Mouse (Mus musculus) liver, postnatal 0 days (tissue): Measurements from ENCODE around the gene Klhl10. TPM values are rescaled to one million over a fixed set of nuclear protein-coding genes. Genes with fewer than 3 reads are reported as not detected.

Experiments used
- ATAC-seq: fragments of 200-750 bp; cut with Nextera tagmentation; 2 replicates; pipeline ENCODE4 v1.8.0; 2017; ENCODE audit warnings: mild to moderate bottlenecking, moderate library complexity
- DNase-seq: peaks from one replicate; pipeline ENCODE4 v3.0.0-alpha.2; 2016
- H3K27ac ChIP-seq: fragments of 300-500 bp; sonication (generic); 2 replicates; pipeline ENCODE4 v1.5.1; 2014; ENCODE audit warnings: antibody characterized with exemption, moderate library complexity, mild to moderate bottlenecking, low read depth
- H3K27me3 ChIP-seq: fragments of 300-500 bp; sonication (generic); 2 replicates; pipeline ENCODE4 v1.6.1; 2014; ENCODE audit warnings: low read length, control low read depth, mixed read lengths; ENCODE audit not compliant: insufficient read depth
- H3K36me3 ChIP-seq: fragments of 300-500 bp; sonication (generic); replicated peaks from 2 replicates; pipeline ENCODE4 v1.6.1; 2014; ENCODE audit warnings: mild to moderate bottlenecking, control low read depth, low read length, moderate library complexity, mixed read lengths; ENCODE audit not compliant: insufficient read depth
- H3K4me1 ChIP-seq: fragments of 300-500 bp; sonication (generic); 2 replicates; pipeline ENCODE4 v1.6.1; 2014; ENCODE audit warnings: antibody characterized with exemption, mild to moderate bottlenecking, control low read depth; ENCODE audit not compliant: insufficient read depth
- H3K4me2 ChIP-seq: fragments of 300-500 bp; sonication (generic); 2 replicates; pipeline ENCODE4 v1.6.1; 2014; ENCODE audit warnings: low read depth, mild to moderate bottlenecking, low read length, moderate library complexity, mixed read lengths
- H3K4me3 ChIP-seq: fragments of 300-500 bp; sonication (generic); 2 replicates; pipeline ENCODE4 v1.5.1; 2014; ENCODE audit warnings: low read depth, low read length
- H3K9ac ChIP-seq: fragments of 300-500 bp; sonication (generic); replicated peaks from 2 replicates; pipeline ENCODE4 v1.6.1; 2014; ENCODE audit warnings: mild to moderate bottlenecking, moderate library complexity
- H3K9me3 ChIP-seq: fragments of 300-500 bp; sonication (generic); 2 replicates; pipeline ENCODE4 v1.6.1; 2016; ENCODE audit warnings: mild to moderate bottlenecking, control low read depth, low read length, mixed read lengths
- CTCF ChIP-seq: sonication (generic); IDR thresholded peaks from 2 replicates; pipeline ENCODE4 v1.5.1; 2016; ENCODE audit warnings: antibody characterized with exemption, low read depth
- EP300 ChIP-seq: IDR thresholded peaks from 2 replicates; pipeline ENCODE4 v1.6.1; 2016; ENCODE audit warnings: antibody characterized with exemption, low read depth, mild to moderate bottlenecking
- WGBS: fragments of 180-500 bp; shearing (Covaris S2); extraction: QIAGEN DNeasy Blood & Tissue Kit; methylation state at CpG from one replicate; pipeline ENCODE4 v1.1.7; 2014; ENCODE audit not compliant: insufficient replicate concordance; 5-methylcytosine and 5-hydroxymethylcytosine counted together
- polyA plus RNA-seq: library from polyadenylated mRNA; unstranded; fragments of >200 nt; fragmentation: Nextera tagmentation; extraction: Ambion mirVana; gene quantifications from 2 replicates; pipeline ENCODE4 v1.2.1, GENCODE M21; 2015

Klhl10 gene
- polyA plus RNA-seq, 1 experiment from 2014 or later, result 0.07 TPM

DNA sequence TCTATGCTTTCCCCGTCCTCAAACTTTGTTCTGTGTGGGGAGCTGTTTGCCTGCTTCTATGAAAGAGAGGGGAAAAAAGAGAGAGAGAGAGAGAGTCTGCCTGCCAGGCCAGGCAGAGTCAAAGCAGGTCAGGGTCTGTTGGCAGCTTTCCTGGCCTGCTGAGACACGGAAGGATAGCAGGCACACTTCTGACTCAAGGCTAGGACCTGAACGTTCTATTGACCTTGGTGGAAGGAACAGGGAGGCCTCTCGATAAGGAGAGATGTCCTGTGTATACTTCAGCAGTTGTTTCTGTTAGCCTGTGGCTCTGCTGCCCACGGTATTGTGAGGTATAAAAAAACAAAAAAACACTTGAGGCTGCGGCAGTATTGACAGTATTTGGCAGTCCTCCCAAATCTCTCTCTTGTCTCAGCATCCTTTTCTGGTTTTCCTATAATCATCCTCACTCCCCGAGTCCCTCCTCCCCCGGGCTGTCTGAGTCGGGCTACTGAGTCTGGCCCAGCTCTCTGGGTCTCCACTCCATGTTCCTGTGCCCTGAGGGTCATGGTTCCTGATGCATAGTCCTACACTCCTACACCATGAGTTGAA is 13.0 kb upstream of the Klhl10 start:
- H3K4me1 ChIP-seq, result no peaks in the 10 kb centered on the region
- no peak for TF ChIP-seq EP300
- TF ChIP-seq CTCF, result no peak
- 75% methylated on average over 9 of the region's 9 CpGs for WGBS
- no peak overlapping the region for H3K4me3 ChIP-seq
- no peaks in the 10 kb centered on the region for H3K9me3 ChIP-seq
- no peak overlapping the region for H3K4me2 ChIP-seq
- no peak overlapping the region for H3K27ac ChIP-seq
- ATAC-seq, result no peak
- DNase-seq, result no peak
- H3K27me3 ChIP-seq, result no peaks in the 10 kb centered on the region
- no peak overlapping the region for H3K9ac ChIP-seq
- H3K36me3 ChIP-seq, result no peaks in the 10 kb centered on the region

DNA sequence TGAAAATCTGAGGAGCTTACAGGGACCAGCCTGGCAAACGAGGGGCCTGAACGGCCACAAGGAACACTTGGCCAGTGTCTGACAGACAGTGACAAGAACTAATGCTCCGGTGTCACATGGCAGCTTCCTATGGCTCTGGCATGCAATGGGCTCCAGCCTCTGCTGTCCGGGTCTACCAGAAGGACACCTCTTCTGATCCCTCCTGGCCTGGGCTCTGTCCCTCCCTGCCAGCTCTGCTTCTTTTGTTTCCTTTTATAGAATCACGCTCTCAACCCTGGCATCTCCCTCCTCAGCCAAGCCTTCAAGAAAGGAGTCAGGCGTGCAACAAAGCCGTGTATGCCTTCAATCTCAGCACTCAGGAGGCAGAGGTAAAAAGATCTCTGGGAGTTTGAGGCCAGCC is 11.7 kb upstream of the Klhl10 start:
- Histone ChIP-seq H3K27ac (no peak overlapping the region), H3K9ac (no peak overlapping the region), H3K4me2 (no peak overlapping the region), H3K9me3 (no peaks in the 10 kb centered on the region), H3K36me3 (no peaks in the 10 kb centered on the region), H3K4me1 (no peaks in the 10 kb centered on the region), H3K4me3 (no peak overlapping the region), H3K27me3 (no peaks in the 10 kb centered on the region)
- DNase-seq, result no peak
- no peak for TF ChIP-seq EP300
- TF ChIP-seq CTCF, result no peak
- 81% methylated on average over 7 of the region's 7 CpGs for WGBS
- ATAC-seq, result no peak

DNA sequence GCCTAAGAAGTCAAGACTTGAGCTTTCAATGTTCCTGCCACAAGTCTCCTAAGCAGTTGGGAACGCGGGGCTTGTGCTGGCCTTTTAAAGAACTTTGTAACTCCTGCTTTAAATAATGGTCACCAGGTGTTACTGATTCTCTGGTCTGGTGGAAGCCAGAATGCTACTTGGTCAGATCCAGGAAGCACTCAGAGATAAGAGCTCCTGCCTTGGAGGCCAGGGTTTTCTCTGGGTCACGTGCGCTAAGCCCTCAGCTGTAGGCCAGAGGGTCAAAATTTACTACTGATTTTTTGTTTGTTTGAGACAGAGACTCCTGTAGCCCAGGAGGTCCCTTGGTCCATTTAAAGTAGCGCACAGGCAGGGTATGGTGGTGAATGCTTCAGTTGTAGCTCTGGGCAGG is 9.7 kb upstream of the Klhl10 start:
- no peak overlapping the region for H3K4me3 ChIP-seq
- no peak overlapping the region for H3K9ac ChIP-seq
- H3K36me3 ChIP-seq, result no peaks in the 10 kb centered on the region
- ATAC-seq, result no peak
- H3K27ac ChIP-seq, result no peak overlapping the region
- TF ChIP-seq EP300, result no peak
- no peak for TF ChIP-seq CTCF
- no peaks in the 10 kb centered on the region for H3K4me1 ChIP-seq
- H3K27me3 ChIP-seq, result no peaks in the 10 kb centered on the region
- no peak overlapping the region for H3K4me2 ChIP-seq
- DNase-seq, result no peak
- H3K9me3 ChIP-seq, result no peaks in the 10 kb centered on the region
- WGBS, result 78% methylated on average over 5 of the region's 5 CpGs

DNA sequence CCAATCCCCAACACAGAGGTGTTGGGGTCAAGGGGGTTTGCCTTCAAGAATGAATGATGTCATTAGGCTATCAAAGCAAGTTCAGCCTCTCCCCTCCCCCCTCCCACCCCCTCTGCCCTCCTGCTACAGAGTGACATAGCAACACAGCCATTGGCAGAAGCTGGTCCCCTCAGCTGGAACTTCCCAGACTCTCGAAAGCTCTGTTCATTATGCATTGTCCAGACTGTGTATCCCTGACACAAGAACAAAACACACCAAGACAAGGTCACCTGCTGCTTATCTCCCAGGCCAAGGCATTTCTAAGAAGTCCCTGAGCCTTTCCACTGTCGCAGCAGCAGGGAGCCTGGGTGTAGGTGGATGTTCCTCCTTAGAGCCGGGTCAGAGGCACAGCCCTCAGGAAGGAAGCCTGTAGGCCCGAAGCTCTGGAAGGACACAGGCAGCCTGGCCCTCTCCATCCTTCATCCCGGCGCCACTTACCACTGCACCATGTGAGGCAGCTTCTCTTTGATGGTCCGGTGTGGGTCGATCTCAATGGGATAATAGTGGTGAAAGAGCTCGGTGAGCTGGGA is 6.0 kb upstream of the Klhl10 start:
- Histone ChIP-seq H3K4me3 (no peak overlapping the region), H3K4me1 (peaks cover 9% of the 10 kb centered on the region), H3K9me3 (no peaks in the 10 kb centered on the region), H3K4me2 (no peak overlapping the region), H3K27ac (no peak overlapping the region), H3K9ac (no peak overlapping the region), H3K36me3 (no peaks in the 10 kb centered on the region), H3K27me3 (no peaks in the 10 kb centered on the region)
- no peak for ATAC-seq
- TF ChIP-seq EP300 (no peak), CTCF (no peak)
- WGBS, result 83% methylated on average over 9 of the region's 9 CpGs
- DNase-seq, result no peak

DNA sequence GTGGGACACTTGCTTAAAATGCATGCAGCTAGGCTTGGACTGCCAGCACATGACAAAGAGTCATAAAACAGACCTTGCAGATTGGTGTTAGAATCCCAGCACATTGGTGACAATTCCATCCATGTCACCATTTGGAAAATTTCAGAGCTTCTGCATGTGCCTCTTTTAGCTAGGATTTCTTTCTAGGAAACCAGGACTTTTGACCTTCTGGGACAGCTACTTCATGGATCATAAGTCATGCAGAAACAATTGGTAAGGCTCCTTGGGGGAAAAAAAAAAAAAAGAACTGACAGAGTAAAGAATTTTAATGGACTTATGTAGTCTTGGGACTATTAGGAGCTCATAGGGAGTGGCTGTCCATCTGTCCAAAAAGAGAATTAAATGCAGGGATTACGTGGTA is 3.8 kb upstream of the Klhl10 start:
- Histone ChIP-seq H3K9me3 (no peaks in the 10 kb centered on the region), H3K27ac (no peak overlapping the region), H3K9ac (no peak overlapping the region), H3K36me3 (no peaks in the 10 kb centered on the region), H3K4me3 (no peak overlapping the region), H3K4me2 (no peak overlapping the region), H3K27me3 (no peaks in the 10 kb centered on the region), H3K4me1 (peaks cover 12% of the 10 kb centered on the region)
- no peak for TF ChIP-seq CTCF
- no peak for TF ChIP-seq EP300
- no peak for ATAC-seq
- DNase-seq, result no peak
- 76% methylated on average over 1 of the region's 1 CpGs for WGBS

DNA sequence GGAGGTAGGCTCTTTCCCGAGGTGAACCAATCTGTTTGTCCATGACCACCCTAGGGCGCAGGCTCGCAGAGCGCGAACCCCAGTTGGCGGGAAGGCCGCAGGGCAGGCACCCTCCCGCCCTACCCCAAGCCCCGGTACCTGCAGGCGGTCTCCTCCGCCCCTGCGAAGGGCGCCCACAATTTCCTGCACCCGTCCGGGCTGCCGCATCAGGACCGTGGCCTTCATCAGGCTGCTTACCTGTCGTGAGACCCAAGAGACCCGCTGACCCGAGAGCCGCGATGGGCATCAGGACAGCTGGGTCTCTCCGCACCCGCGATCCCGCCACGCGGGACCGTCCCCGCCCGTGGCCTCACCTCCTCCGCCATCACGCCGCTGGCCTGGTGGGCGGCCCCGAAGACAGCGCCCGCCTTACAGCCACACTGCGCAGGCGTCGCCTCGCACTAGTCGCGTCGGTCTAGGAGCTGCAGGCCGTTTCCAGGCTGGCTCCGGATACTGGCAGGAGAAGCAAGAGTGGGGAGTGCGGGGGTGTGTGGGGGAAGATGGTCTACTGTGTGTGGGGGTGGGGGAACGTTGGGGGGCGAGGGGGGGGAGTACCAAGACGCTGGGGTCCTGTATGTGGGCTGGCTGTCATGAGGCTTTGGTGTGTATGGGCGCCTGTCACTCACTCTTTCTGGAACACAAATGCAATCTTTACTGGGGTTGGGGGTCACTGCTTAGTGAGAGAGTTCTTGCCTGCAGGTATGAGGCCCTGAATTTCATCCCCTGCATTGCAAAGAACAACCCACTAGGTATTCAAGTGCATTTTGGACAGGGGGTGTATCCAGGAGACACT is 810 bp upstream of the Klhl10 start:
- ATAC-seq (peak; percentile 95), DNase-seq (peak; percentile 83)
- WGBS, result 1% methylated on average over 52 of the region's 52 CpGs
- H3K4me3 ChIP-seq, result peak overlapping the region; percentile 62
- peak overlapping the region; percentile 67 for H3K9ac ChIP-seq
- no peak overlapping the region for H3K27ac ChIP-seq
- no peaks in the 10 kb centered on the region for H3K36me3 ChIP-seq
- TF ChIP-seq CTCF (no peak), EP300 (no peak)
- peak overlapping the region; percentile 90 for H3K4me2 ChIP-seq
- H3K27me3 ChIP-seq, result no peaks in the 10 kb centered on the region
- peaks cover 12% of the 10 kb centered on the region for H3K4me1 ChIP-seq
- no peaks in the 10 kb centered on the region for H3K9me3 ChIP-seq
